Mouse (Mus musculus): ENCODE measurements at regions not wholly inside any gene's neighbourhood (a gene's known extent, or its start where the extent isn't known, plus 50 kb on each side); places are given as distances from the start of the nearest gene placed in this dataset.
"Not testable (repeated sequence)": the region's sequence is repeated elsewhere in the genome, so short reads cannot be mapped to it uniquely, and the experiment has no call there.

DNA sequence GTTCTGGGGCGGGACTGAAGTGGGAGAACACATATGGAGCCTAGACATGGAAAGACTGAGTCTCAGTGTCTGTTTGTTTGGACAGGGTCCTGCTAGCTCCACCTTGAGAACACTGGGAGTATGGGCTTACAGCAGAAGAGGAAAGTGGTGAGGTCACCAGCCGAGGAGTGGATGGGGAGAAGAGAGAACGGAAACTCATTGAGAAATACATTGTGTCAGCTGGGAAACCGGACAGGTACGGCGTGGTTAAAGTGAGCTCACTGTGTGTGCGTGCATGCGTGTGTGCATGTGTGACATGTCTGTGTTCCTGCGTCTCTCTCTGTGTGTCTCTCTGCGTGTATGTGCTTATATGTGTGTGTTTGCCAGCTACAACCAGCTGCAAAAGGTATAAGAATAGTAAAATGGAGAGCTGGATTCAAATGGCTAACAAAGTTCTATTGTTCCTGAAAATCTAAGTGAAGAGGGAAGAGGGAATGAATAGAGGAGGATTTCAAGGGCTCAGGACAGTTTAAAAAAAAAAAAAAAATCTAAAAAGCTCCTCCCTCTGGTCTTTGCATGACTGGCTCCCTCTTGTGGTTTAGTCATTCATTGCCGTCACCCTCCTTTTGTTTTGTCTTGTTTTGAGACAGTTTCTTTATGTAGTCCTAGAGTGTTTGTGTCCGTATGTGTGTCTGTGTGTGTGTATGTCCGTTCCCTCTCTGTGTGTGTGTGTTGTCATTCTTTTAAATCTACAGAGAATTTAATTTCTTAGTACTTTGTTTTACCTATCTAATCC lies 52.0 kb upstream of the Ak4 start:
- Histone ChIP-seq H3K9me3 (replicated peaks) (no peaks in the 10 kb centered on the region), H3K27ac (ENCODE audit: poor library complexity, severe bottlenecking) (no peak overlapping the region), H3K27me3 (replicated peaks) (no peaks in the 10 kb centered on the region), H3K4me1 (replicated peaks) (no peaks in the 10 kb centered on the region; the same call in 1 of the 2 replicates), H3K4me2 (no peak overlapping the region), H3K36me3 (no peaks in the 10 kb centered on the region), H3K4me3 (no peak overlapping the region), H3K9ac (no peak overlapping the region)
- ATAC-seq (ENCODE audit: insufficient number of reproducible peaks, low FRiP score), result no peak
- WGBS, result 56% methylated on average over 13 of the region's 13 CpGs

DNA sequence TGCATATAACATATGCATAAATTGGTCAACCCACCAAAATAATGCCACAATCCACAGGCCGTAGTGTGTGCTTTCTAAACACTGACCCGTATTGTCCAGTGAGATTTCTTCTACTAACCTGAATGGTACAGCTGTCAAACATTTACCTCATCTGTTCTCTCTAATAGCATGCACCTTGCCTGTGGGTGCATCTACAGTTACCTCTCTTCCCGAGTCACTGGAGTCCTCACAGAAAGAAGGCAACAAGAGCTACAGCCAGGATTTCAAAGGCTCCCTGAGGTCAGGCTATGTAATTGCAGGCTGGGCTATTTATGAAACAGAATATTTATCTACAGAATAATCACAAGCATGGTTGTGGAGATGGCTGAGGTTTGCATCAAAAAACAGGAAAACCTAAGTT lies 53.8 kb upstream of the Ak4 start:
- Histone ChIP-seq H3K27me3 (replicated peaks) (no peaks in the 10 kb centered on the region), H3K36me3 (no peaks in the 10 kb centered on the region), H3K4me3 (no peak overlapping the region), H3K27ac (ENCODE audit: poor library complexity, severe bottlenecking) (no peak overlapping the region), H3K9me3 (replicated peaks) (no peaks in the 10 kb centered on the region), H3K4me2 (no peak overlapping the region), H3K4me1 (replicated peaks) (no peaks in the 10 kb centered on the region; the same call in 1 of the 2 replicates), H3K9ac (no peak overlapping the region)
- WGBS, result 81% methylated on average over 3 of the region's 3 CpGs
- ATAC-seq (ENCODE audit: insufficient number of reproducible peaks, low FRiP score), result no peak

GRCm38 (mm10) chr4:101364716-101365115 lies 54.4 kb upstream of the Ak4 start:
- no peak overlapping the region for H3K27ac ChIP-seq (ENCODE audit: poor library complexity, severe bottlenecking)
- H3K4me3 ChIP-seq, result no peak overlapping the region
- H3K36me3 ChIP-seq, result no peaks in the 10 kb centered on the region
- no peaks in the 10 kb centered on the region; the same call in 1 of the 2 replicates for H3K4me1 ChIP-seq (replicated peaks)
- H3K27me3 ChIP-seq (replicated peaks), result no peaks in the 10 kb centered on the region
- WGBS, result 88% methylated on average over 2 of the region's 2 CpGs
- H3K4me2 ChIP-seq, result no peak overlapping the region
- no peak for ATAC-seq (ENCODE audit: insufficient number of reproducible peaks, low FRiP score)
- no peak overlapping the region for H3K9ac ChIP-seq
- H3K9me3 ChIP-seq (replicated peaks), result no peaks in the 10 kb centered on the region

- H3K4me3 ChIP-seq; H3K4me2 ChIP-seq; H3K9me3 ChIP-seq (replicated peaks); H3K27ac ChIP-seq (ENCODE audit: poor library complexity, severe bottlenecking); H3K9ac ChIP-seq; H3K36me3 ChIP-seq; ATAC-seq (ENCODE audit: insufficient number of reproducible peaks, low FRiP score); H3K4me1 ChIP-seq (replicated peaks); H3K27me3 ChIP-seq (replicated peaks): not testable (repeated sequence)
- 73% methylated on average over 1 of the region's 1 CpGs for WGBS
Measured at GRCm38 (mm10) chr4:101363231-101363630, 55.8 kb upstream of the Ak4 start.

DNA sequence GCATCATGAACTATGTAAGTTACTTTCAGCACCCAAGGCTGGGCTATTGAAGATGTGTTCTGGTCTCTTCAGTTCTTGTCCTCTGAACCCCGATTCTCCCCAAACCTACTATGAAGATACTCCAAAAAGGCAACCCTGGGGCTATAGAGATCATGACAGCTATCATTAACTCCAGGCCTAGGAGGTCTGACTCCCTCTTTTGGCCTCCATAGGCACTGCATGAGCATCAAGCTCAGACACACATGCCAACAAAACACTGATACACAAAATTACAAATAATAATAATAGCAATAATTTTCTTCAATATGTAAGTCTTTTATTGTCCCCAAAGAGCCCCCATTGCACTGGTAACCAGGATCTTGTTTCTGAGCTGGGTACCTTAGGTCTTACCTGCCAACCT lies 57.3 kb upstream of the Ak4 start:
- no peak overlapping the region for H3K27ac ChIP-seq (ENCODE audit: poor library complexity, severe bottlenecking)
- no peak for ATAC-seq (ENCODE audit: insufficient number of reproducible peaks, low FRiP score)
- H3K9me3 ChIP-seq (replicated peaks), result no peaks in the 10 kb centered on the region
- no peaks in the 10 kb centered on the region for H3K36me3 ChIP-seq
- 81% methylated on average over 1 of the region's 1 CpGs for WGBS
- H3K27me3 ChIP-seq (replicated peaks), result no peaks in the 10 kb centered on the region
- H3K4me3 ChIP-seq, result no peak overlapping the region
- no peak overlapping the region for H3K4me2 ChIP-seq
- 0 out of 2 replicates have a peak, but pooled peaks cover 10% of the 10 kb centered on the region for H3K4me1 ChIP-seq (replicated peaks)
- no peak overlapping the region for H3K9ac ChIP-seq

GRCm38 (mm10) chr4:101360296-101360695 lies 58.8 kb upstream of the Ak4 start:
- no peak overlapping the region for H3K27ac ChIP-seq (ENCODE audit: poor library complexity, severe bottlenecking)
- no peak for ATAC-seq (ENCODE audit: insufficient number of reproducible peaks, low FRiP score)
- no peaks in the 10 kb centered on the region for H3K36me3 ChIP-seq
- H3K4me1 ChIP-seq (replicated peaks), result 0 out of 2 replicates have a peak, but pooled peaks cover 10% of the 10 kb centered on the region
- no peaks in the 10 kb centered on the region for H3K27me3 ChIP-seq (replicated peaks)
- H3K9ac ChIP-seq, result no peak overlapping the region
- H3K4me2 ChIP-seq, result no peak overlapping the region
- H3K4me3 ChIP-seq, result no peak overlapping the region
- no peaks in the 10 kb centered on the region for H3K9me3 ChIP-seq (replicated peaks)
- WGBS, result 78% methylated on average over 7 of the region's 7 CpGs

- Histone ChIP-seq H3K4me2 (no peak overlapping the region), H3K27me3 (replicated peaks) (no peaks in the 10 kb centered on the region), H3K4me1 (replicated peaks) (peaks cover 20% of the 10 kb centered on the region), H3K4me3 (no peak overlapping the region), H3K27ac (ENCODE audit: poor library complexity, severe bottlenecking) (no peak overlapping the region), H3K36me3 (no peaks in the 10 kb centered on the region), H3K9ac (no peak overlapping the region), H3K9me3 (replicated peaks) (no peaks in the 10 kb centered on the region)
- 80% methylated on average over 5 of the region's 5 CpGs for WGBS
- ATAC-seq (ENCODE audit: insufficient number of reproducible peaks, low FRiP score), result no peak
Measured at GRCm38 (mm10) chr4:101359119-101359518, 60.0 kb upstream of the Ak4 start.

GRCm38 (mm10) chr4:101358525-101358924 lies 60.6 kb upstream of the Ak4 start:
- Histone ChIP-seq H3K27me3 (replicated peaks) (no peaks in the 10 kb centered on the region), H3K4me1 (replicated peaks) (peaks cover 25% of the 10 kb centered on the region), H3K9me3 (replicated peaks) (no peaks in the 10 kb centered on the region), H3K36me3 (no peaks in the 10 kb centered on the region), H3K27ac (ENCODE audit: poor library complexity, severe bottlenecking) (no peak overlapping the region), H3K4me3 (no peak overlapping the region), H3K9ac (no peak overlapping the region), H3K4me2 (no peak overlapping the region)
- ATAC-seq (ENCODE audit: insufficient number of reproducible peaks, low FRiP score), result no peak
- WGBS, result 79% methylated on average over 3 of the region's 3 CpGs

- H3K9me3 ChIP-seq (replicated peaks), result no peaks in the 10 kb centered on the region
- no peak for ATAC-seq (ENCODE audit: insufficient number of reproducible peaks, low FRiP score)
- H3K27me3 ChIP-seq (replicated peaks), result no peaks in the 10 kb centered on the region
- H3K4me2 ChIP-seq, result peak overlapping the region; percentile 86
- no peak overlapping the region for H3K9ac ChIP-seq
- no peak overlapping the region for H3K27ac ChIP-seq (ENCODE audit: poor library complexity, severe bottlenecking)
- 80% methylated on average over 8 of the region's 8 CpGs for WGBS
- peak overlapping the region; percentile 88; the same call in 1 of the 2 replicates for H3K4me3 ChIP-seq
- peaks cover 26% of the 10 kb centered on the region for H3K4me1 ChIP-seq (replicated peaks)
- no peaks in the 10 kb centered on the region for H3K36me3 ChIP-seq
Measured at GRCm38 (mm10) chr4:101357923-101358322, 61.2 kb upstream of the Ak4 start.

- peak overlapping the region; percentile 88 for H3K4me3 ChIP-seq
- H3K9ac ChIP-seq, result peak overlapping the region; percentile 76
- no peak for ATAC-seq (ENCODE audit: insufficient number of reproducible peaks, low FRiP score)
- H3K9me3 ChIP-seq (replicated peaks), result no peaks in the 10 kb centered on the region
- H3K4me2 ChIP-seq, result peak overlapping the region; percentile 86
- H3K36me3 ChIP-seq, result no peaks in the 10 kb centered on the region
- H3K4me1 ChIP-seq (replicated peaks), result peaks cover 26% of the 10 kb centered on the region
- peak overlapping the region; percentile 59; the same call in 1 of the 2 replicates for H3K27ac ChIP-seq (ENCODE audit: poor library complexity, severe bottlenecking)
- 13% methylated on average over 31 of the region's 31 CpGs for WGBS
- no peaks in the 10 kb centered on the region for H3K27me3 ChIP-seq (replicated peaks)
Measured at GRCm38 (mm10) chr4:101356954-101357891, 61.9 kb upstream of the Ak4 start.
